Mouse (Mus musculus): ENCODE measurements at regions not wholly inside any gene's neighbourhood (a gene's known extent, or its start where the extent isn't known, plus 50 kb on each side); places are given as distances from the start of the nearest gene placed in this dataset.
A peak's percentile ranks its signal among the peaks of the same experiment; 100 is the strongest.

DNA sequence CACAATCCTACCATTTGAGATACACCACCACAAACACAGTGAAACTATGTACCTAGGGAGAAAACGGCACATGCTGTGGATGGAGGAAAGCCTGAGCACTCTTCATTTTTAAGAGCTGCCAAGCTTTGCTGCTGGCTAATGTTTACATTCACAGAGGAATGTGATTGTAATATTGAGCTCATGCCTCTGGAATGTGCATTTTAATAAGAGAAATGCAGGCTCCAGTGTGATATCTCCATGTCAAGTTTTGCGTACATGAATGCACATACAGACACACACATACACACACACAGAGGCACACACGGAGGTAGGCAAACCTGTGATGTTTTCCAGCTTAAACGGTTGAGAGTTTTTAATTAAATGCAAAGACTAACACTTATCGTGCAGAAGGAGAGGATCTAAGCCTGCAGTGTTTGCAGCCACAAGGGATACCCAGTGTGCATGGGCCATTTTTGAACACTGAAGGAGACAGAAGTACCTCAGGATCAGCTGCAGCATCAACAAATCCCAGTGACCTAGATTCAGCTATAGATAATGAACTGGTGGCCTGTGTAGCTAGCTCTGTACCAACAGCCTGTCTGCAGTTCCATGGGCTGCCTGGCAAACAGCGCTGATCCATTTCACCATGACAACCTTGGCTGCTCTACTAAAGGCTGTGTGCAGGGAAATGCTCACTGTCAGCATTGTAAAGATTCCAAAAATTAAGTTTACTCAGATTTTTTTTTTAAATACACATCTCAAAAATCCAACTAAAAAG is 218.8 kb upstream of the Marcks start:
- peak overlapping the region; percentile 65 for H3K27ac ChIP-seq (ENCODE audit: low read depth, low read length)

GRCm38 (mm10) chr10:37349261-37349660 is 210.5 kb upstream of the Marcks start:
- H3K9ac ChIP-seq (replicated peaks; ENCODE audit: low read length, poor library complexity, severe bottlenecking): no peak overlapping the region
- no peak overlapping the region for H3K4me2 ChIP-seq (ENCODE audit: low read depth, low read length, poor library complexity, severe bottlenecking)
- ATAC-seq (ENCODE audit: low FRiP score): no peak
- no peaks in the 10 kb centered on the region for H3K27me3 ChIP-seq (ENCODE audit: insufficient read depth, low read length)
- 93% methylated on average over 1 of the region's 1 CpGs for WGBS
- H3K27ac ChIP-seq (ENCODE audit: low read depth, low read length): no peak overlapping the region
- H3K4me3 ChIP-seq (ENCODE audit: low read depth, low read length): no peak overlapping the region
- no peaks in the 10 kb centered on the region for H3K9me3 ChIP-seq (ENCODE audit: low read length)
- H3K4me1 ChIP-seq (ENCODE audit: insufficient read depth, low read length): no peaks in the 10 kb centered on the region
- no peak for DNase-seq (ENCODE audit: low spot score)
- H3K36me3 ChIP-seq (ENCODE audit: insufficient read depth, low read length): no peaks in the 10 kb centered on the region
- TF ChIP-seq CTCF (IDR thresholded peaks at IDR 0.05): no peak

More for the DNA sequence above, 218.8 kb upstream of the Marcks start:
- H3K4me1 ChIP-seq (ENCODE audit: insufficient read depth, low read length): 0 out of 2 replicates have a peak, but pooled peaks cover 7% of the 10 kb centered on the region
- H3K4me3 ChIP-seq (ENCODE audit: low read depth, low read length): no peak overlapping the region
- 31% methylated on average over 6 of the region's 6 CpGs for WGBS
- H3K4me2 ChIP-seq (ENCODE audit: low read depth, low read length, poor library complexity, severe bottlenecking): no peak overlapping the region
- DNase-seq (ENCODE audit: low spot score) (peak; percentile 89), ATAC-seq (ENCODE audit: low FRiP score) (peak; percentile 92)
- no peak overlapping the region for H3K9ac ChIP-seq (replicated peaks; ENCODE audit: low read length, poor library complexity, severe bottlenecking)
- no peaks in the 10 kb centered on the region for H3K9me3 ChIP-seq (ENCODE audit: low read length)
- peak; percentile 71 for TF ChIP-seq CTCF (IDR thresholded peaks at IDR 0.05)
- no peaks in the 10 kb centered on the region for H3K36me3 ChIP-seq (ENCODE audit: insufficient read depth, low read length)
- H3K27me3 ChIP-seq (ENCODE audit: insufficient read depth, low read length): no peaks in the 10 kb centered on the region

GRCm38 (mm10) chr10:37348416-37348815 is 209.7 kb upstream of the Marcks start:
- no peak for TF ChIP-seq CTCF (IDR thresholded peaks at IDR 0.05)
- DNase-seq (ENCODE audit: low spot score) (no peak), ATAC-seq (ENCODE audit: low FRiP score) (no peak)
- WGBS: 23% methylated on average over 3 of the region's 3 CpGs
- H3K9me3 ChIP-seq (ENCODE audit: low read length): no peaks in the 10 kb centered on the region
- no peak overlapping the region for H3K27ac ChIP-seq (ENCODE audit: low read depth, low read length)
- no peak overlapping the region for H3K4me2 ChIP-seq (ENCODE audit: low read depth, low read length, poor library complexity, severe bottlenecking)
- no peaks in the 10 kb centered on the region for H3K4me1 ChIP-seq (ENCODE audit: insufficient read depth, low read length)
- no peak overlapping the region for H3K9ac ChIP-seq (replicated peaks; ENCODE audit: low read length, poor library complexity, severe bottlenecking)
- H3K27me3 ChIP-seq (ENCODE audit: insufficient read depth, low read length): no peaks in the 10 kb centered on the region
- no peak overlapping the region for H3K4me3 ChIP-seq (ENCODE audit: low read depth, low read length)
- H3K36me3 ChIP-seq (ENCODE audit: insufficient read depth, low read length): no peaks in the 10 kb centered on the region

- TF ChIP-seq CTCF (IDR thresholded peaks at IDR 0.05): no peak
- Histone ChIP-seq H3K27me3 (ENCODE audit: insufficient read depth, low read length) (no peaks in the 10 kb centered on the region), H3K4me2 (ENCODE audit: low read depth, low read length, poor library complexity, severe bottlenecking) (no peak overlapping the region), H3K27ac (ENCODE audit: low read depth, low read length) (no peak overlapping the region), H3K9ac (replicated peaks; ENCODE audit: low read length, poor library complexity, severe bottlenecking) (no peak overlapping the region), H3K4me3 (ENCODE audit: low read depth, low read length) (no peak overlapping the region), H3K36me3 (ENCODE audit: insufficient read depth, low read length) (no peaks in the 10 kb centered on the region), H3K4me1 (ENCODE audit: insufficient read depth, low read length) (no peaks in the 10 kb centered on the region), H3K9me3 (ENCODE audit: low read length) (no peaks in the 10 kb centered on the region)
- DNase-seq (ENCODE audit: low spot score): no peak
- WGBS: 87% methylated on average over 3 of the region's 3 CpGs
- no peak for ATAC-seq (ENCODE audit: low FRiP score)
Observed at GRCm38 (mm10) chr10:37347661-37348060, 208.9 kb upstream of the Marcks start.

GRCm38 (mm10) chr10:37342675-37343074 is 204.0 kb upstream of the Marcks start:
- no peak for ATAC-seq (ENCODE audit: low FRiP score)

DNA sequence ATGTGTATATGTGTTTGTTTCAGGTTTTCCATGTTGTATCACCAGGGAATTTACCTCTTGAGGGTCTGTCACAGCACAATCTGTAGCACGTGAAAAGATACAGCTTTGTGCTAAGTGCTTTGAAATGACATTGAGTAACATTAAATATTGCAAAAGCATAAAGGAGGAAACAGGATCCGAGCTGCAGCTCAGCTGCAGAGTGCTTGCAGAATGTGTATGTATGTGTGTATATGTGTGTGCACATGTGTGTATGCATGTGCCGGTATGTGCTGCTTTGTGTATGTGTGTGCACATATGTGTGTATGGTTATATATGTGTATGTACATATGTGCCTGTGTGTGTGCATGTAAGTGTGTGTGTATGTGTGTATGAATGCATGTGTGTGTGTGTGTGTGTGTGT is 200.9 kb upstream of the Marcks start:
- H3K4me2 ChIP-seq (ENCODE audit: low read depth, low read length, poor library complexity, severe bottlenecking): no peak overlapping the region
- 79% methylated on average over 3 of the region's 3 CpGs for WGBS
- no peak for TF ChIP-seq CTCF (IDR thresholded peaks at IDR 0.05)
- no peaks in the 10 kb centered on the region for H3K36me3 ChIP-seq (ENCODE audit: insufficient read depth, low read length)
- H3K27ac ChIP-seq (ENCODE audit: low read depth, low read length): no peak overlapping the region
- no peak for ATAC-seq (ENCODE audit: low FRiP score)
- H3K27me3 ChIP-seq (ENCODE audit: insufficient read depth, low read length): no peaks in the 10 kb centered on the region
- H3K4me1 ChIP-seq (ENCODE audit: insufficient read depth, low read length): no peaks in the 10 kb centered on the region
- no peak for DNase-seq (ENCODE audit: low spot score)
- no peak overlapping the region for H3K9ac ChIP-seq (replicated peaks; ENCODE audit: low read length, poor library complexity, severe bottlenecking)
- no peak overlapping the region for H3K4me3 ChIP-seq (ENCODE audit: low read depth, low read length)
- no peaks in the 10 kb centered on the region for H3K9me3 ChIP-seq (ENCODE audit: low read length)

More at GRCm38 (mm10) chr10:37342675-37343074, 204.0 kb upstream of the Marcks start:
- H3K36me3 ChIP-seq (ENCODE audit: insufficient read depth, low read length): no peaks in the 10 kb centered on the region
- no peaks in the 10 kb centered on the region for H3K9me3 ChIP-seq (ENCODE audit: low read length)
- H3K9ac ChIP-seq (replicated peaks; ENCODE audit: low read length, poor library complexity, severe bottlenecking): no peak overlapping the region
- no peaks in the 10 kb centered on the region for H3K4me1 ChIP-seq (ENCODE audit: insufficient read depth, low read length)
- peak; percentile 25 for DNase-seq (ENCODE audit: low spot score)
- H3K27me3 ChIP-seq (ENCODE audit: insufficient read depth, low read length): no peaks in the 10 kb centered on the region
- H3K27ac ChIP-seq (ENCODE audit: low read depth, low read length): no peak overlapping the region
- no peak for TF ChIP-seq CTCF (IDR thresholded peaks at IDR 0.05)
- H3K4me2 ChIP-seq (ENCODE audit: low read depth, low read length, poor library complexity, severe bottlenecking): no peak overlapping the region
- no peak overlapping the region for H3K4me3 ChIP-seq (ENCODE audit: low read depth, low read length)

Measured in midbrain, postnatal 0 days (tissue).